Mouse (Mus musculus) inflammation-experienced regulatory T-cells (primary cell): ENCODE measurements around the gene Cpne1. TPM values are rescaled to one million over a fixed set of nuclear protein-coding genes. Genes with fewer than 3 reads are reported as not detected.

ENCODE experiments used
- polyA plus RNA-seq, 2 experiments: library from polyadenylated mRNA; unstranded; fragments of 100-300 nt; shearing (Covaris generic); gene quantifications; one replicate each; pipeline ENCODE4 v1.2.1; 2017

The Cpne1 gene
- 10 to 100 TPM; 73.9 to 85.8 TPM for polyA plus RNA-seq

DNA sequence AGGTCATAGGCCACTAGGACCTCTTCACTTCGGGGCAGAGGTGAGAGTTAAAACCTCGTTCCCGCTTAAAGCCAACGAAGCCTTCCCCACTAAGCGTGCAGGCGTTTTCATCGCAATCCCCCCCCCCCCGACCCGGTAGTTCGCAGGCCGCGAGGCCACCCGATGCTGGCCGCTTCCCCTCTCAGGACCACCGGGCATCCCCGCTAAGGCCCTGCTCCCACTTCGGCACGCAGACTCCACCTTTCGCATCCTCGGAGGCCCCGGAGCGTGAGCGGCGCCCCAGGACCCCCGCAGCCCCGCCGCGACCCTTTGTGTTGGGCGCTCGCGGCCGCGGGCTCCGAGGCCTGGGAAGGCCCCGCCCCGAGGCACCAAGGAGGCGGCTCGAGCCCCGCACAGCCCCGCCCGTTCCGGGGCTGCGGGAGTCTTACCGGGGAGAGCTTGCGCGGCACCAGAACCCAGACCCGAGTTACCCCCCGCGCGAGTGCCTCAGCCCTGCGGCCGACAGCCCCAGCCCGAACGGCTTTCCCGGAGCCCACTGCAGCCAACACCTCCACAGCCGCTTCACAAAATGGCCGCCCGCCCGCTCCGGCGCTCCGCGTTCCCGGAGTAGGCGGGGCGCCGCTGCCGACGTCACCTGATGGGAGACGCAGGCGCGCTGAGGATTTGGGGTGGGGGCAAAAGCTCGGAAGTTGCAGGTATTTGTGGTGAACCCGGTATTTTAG lies at the start of gene Cpne1, which contains the start of gene Rbm12:
TSS of gene Cpne1 (minus strand) at position 608 of the 722 bp plus-strand sequence.
TSS of gene Rbm12 (minus strand) at position 621 of the 722 bp plus-strand sequence.

DNA sequence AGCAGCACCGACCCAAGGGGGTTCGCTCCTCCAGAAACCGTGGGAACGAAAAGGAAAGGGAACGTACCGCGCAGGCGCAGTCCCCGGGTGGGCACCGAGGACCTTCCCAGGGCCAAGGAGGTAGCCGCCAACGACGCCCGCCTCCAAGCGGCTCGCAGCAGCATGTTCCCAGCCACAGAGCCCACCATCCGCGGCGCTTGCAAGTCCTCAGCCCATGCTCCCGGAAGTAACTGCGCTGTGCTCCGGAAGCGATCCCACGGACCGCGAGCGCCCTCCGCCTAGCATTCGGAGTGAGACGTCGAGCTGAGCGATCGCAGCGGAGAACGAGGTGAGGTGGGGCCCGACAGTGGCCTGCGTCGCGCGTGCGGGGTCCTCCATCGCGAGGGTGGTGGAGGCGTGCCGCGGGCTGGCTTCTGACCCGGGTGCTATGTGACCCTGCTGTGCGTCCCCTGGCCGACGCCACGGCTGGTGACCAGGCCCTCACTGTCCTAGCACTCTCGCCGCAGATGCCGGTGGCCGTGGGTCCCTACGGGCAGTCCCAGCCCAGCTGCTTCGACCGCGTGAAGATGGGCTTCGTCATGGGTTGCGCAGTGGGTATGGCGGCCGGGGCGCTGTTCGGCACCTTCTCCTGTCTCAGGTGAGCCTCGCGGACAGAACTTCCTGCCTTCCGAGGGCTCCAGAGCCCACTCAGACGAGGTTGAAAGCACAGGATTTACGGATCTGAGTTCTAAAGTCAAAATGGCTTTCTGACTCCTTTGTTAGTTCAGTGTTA lies 32.4 kb upstream of the Cpne1 start, which contains the start of the genes Romo1 and Nfs1:
TSS of gene Romo1 (plus strand) at position 87 of the 772 bp plus-strand sequence.
TSS of gene Nfs1 (minus strand) at position 234 of the 772 bp plus-strand sequence.

GRCm38 (mm10) chr2:156126992-156127391 lies 15.2 kb upstream of the Cpne1 start, which contains the start of gene Gm28036:
Gene Gm28036, minus strand, starts transcription at chr2:156127092.

DNA sequence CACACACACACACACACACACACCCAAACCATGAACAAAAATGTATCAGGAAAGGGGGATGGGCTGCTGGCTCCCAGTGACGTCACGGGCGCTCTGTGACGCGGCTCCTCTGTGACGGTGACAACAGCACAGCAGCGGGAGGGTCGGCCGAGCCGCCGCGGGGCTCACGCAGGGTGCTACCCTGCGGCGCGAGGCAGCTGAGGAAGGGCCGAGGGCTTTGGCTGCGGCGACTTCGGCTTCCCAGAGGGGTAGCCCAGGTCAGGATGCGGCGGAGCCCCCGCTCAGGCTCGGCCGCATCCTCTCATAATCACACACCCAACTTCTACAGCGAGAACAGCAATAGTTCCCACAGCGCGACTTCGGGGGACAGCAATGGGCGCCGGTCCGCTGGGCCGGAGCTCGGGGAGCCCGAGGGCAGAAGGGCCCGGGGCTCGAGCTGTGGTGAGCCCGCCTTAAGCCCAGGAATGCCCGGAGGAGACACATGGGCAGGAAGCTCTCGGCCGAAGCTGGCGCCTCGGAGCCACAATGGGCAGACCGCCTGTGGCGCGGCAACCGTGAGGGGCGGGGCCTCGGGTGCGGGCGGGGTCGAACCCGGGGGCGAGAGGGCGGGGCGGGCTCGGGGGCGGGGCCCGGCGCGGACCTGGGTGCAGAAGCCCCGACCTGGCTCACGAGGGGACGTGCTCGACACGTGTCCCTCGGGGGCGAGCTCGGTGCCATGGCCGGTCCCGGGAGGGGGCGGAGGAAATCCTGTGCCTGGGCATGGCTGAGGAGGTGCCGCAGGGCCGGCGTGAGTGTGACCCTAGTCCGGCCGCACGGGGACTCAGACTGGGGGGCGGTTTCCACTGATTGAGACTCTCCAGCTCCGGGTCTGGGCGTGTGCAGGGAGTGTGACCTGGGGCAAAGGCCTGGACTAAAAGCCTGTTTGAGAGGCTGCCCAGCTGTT lies 46.4 kb downstream of the Cpne1 start, which contains the start of gene Spag4:
TSS of gene Spag4 (plus strand) at position 77 of the 943 bp plus-strand sequence.

GRCm38 (mm10) chr2:156052816-156053215 lies 58.9 kb downstream of the Cpne1 start, which contains the start of gene Fer1l4:
Gene Fer1l4, minus strand, starts transcription at chr2:156052947.

Other genes starting within 250 kb of the Cpne1 start
- gene Uqcc1, start 181.7 kb downstream of the Cpne1 start, polyA plus RNA-seq: 10 to 100 TPM; 38.5 to 64.3 TPM
- under 1 TPM in 1 of 2 experiments, not detected in 1; 0.94 TPM for gene Gm15557, start 171.2 kb downstream of the Cpne1 start, polyA plus RNA-seq
- gene Gdf5, start 166.6 kb downstream of the Cpne1 start, polyA plus RNA-seq: under 1 TPM; 0.32 to 0.46 TPM
- 10 to 100 TPM; 35.7 to 42.2 TPM for gene Cep250, start 155.5 kb downstream of the Cpne1 start, polyA plus RNA-seq
- 1 to 10 TPM in 1 of 2 experiments, under 1 TPM in 1; 0.62 to 1.6 TPM for gene 6430550D23Rik, start 104.0 kb downstream of the Cpne1 start, polyA plus RNA-seq
- 100 to 1,000 TPM; 145 to 152 TPM for gene Ergic3, start 103.9 kb downstream of the Cpne1 start, polyA plus RNA-seq
- gene Fer1l4, start 59.0 kb downstream of the Cpne1 start, polyA plus RNA-seq: 1 to 10 TPM in 1 of 2 experiments, not detected in 1; 1.2 TPM
- under 1 TPM in 1 of 2 experiments, not detected in 1; 0.70 TPM for gene Spag4, start 46.8 kb downstream of the Cpne1 start, polyA plus RNA-seq
- gene Rbm12, start within 50 bp of the Cpne1 start, polyA plus RNA-seq: 10 to 100 TPM; 32.2 to 41.8 TPM
- 10 to 100 TPM; 20.5 to 23.2 TPM for gene Gm28036, start 15.1 kb upstream of the Cpne1 start, polyA plus RNA-seq
- gene Romo1, start 32.1 kb upstream of the Cpne1 start, polyA plus RNA-seq: 100 to 1,000 TPM; 148 to 150 TPM
- 10 to 100 TPM; 38.1 to 57.6 TPM for gene Nfs1, start 32.2 kb upstream of the Cpne1 start, polyA plus RNA-seq
- gene Rbm39, start 68.3 kb upstream of the Cpne1 start, polyA plus RNA-seq: 1,000 to 10,000 TPM in 1 of 2 experiments, 100 to 1,000 TPM in 1; 900 to 1,062 TPM
- gene Phf20, start 84.5 kb upstream of the Cpne1 start, polyA plus RNA-seq: 10 to 100 TPM; 55.6 to 60.7 TPM
- 1 to 10 TPM; 4.1 to 5.4 TPM for gene Cnbd2, start 200.3 kb upstream of the Cpne1 start, polyA plus RNA-seq
- 100 to 1,000 TPM; 123 to 135 TPM for gene Scand1, start 200.7 kb upstream of the Cpne1 start, polyA plus RNA-seq